Mouse (Mus musculus): Measurements from ENCODE around the gene Pilra. TPM values are rescaled to one million over a fixed set of nuclear protein-coding genes. Genes with fewer than 3 reads are reported as not detected.
"Not testable (repeated sequence)": the region's sequence is repeated elsewhere in the genome, so short reads cannot be mapped to it uniquely, and the experiment has no call there.

The Pilra gene
- polyA plus RNA-seq (2015; fragmentation: Nextera tagmentation; extraction: Ambion mirVana) = 2.0 TPM in 2 replicates

DNA sequence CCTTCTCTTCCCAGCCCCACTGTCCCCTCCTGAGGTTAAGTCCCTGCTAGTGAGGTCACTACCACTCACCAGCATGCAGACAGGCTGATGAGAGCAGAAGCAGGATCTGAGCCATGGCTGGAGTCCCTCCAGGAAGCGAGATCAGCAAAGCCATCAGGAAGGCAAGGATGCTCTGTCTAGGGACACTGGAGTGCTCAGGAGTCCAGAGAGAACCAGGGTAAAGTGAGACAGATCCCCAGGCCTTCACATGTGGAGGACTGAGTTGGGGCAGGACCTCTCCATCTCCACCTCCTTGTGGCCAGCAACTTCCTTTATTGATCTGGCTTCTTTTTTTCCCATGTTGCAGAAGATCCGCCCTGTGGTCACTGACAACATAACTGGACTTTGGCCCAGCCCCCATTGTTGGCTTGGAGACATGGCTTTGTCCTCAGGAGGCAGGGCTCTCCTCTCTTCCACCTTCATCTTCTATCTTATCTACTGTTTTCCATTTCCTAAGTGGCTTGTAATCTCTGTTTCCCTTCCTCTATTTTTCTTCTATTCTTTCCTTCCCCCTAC, at the start of gene Pilra:
Gene Pilra (minus strand): TSS at position 316 of the 555 bp plus-strand sequence.
- H3K27me3 ChIP-seq (ENCODE audit: control insufficient read depth, insufficient read depth, low read length); H3K36me3 ChIP-seq (ENCODE audit: control insufficient read depth, insufficient read depth); H3K4me3 ChIP-seq (ENCODE audit: low read length); H3K27ac ChIP-seq (ENCODE audit: low read length); H3K4me1 ChIP-seq (ENCODE audit: control insufficient read depth, insufficient read depth, low read length); ATAC-seq (replicated peaks; ENCODE audit: extremely low read depth, insufficient read depth, low FRiP score); H3K9me3 ChIP-seq (replicated peaks; ENCODE audit: control insufficient read depth, low read length); H3K4me2 ChIP-seq (ENCODE audit: low read depth, low read length); H3K9ac ChIP-seq (ENCODE audit: low read length): not testable (repeated sequence)
- 52% methylated on average over 2 of the region's 2 CpGs for WGBS

- Histone ChIP-seq H3K27ac (ENCODE audit: low read length) (no peak overlapping the region), H3K4me2 (ENCODE audit: low read depth, low read length) (no peak overlapping the region), H3K4me3 (ENCODE audit: low read length) (no peak overlapping the region), H3K27me3 (ENCODE audit: control insufficient read depth, insufficient read depth, low read length) (no peaks in the 10 kb centered on the region), H3K9me3 (replicated peaks; ENCODE audit: control insufficient read depth, low read length) (no peaks in the 10 kb centered on the region), H3K9ac (ENCODE audit: low read length) (no peak overlapping the region), H3K36me3 (ENCODE audit: control insufficient read depth, insufficient read depth) (no peaks in the 10 kb centered on the region), H3K4me1 (ENCODE audit: control insufficient read depth, insufficient read depth, low read length) (peaks cover 3% of the 10 kb centered on the region; the same call in 1 of the 2 replicates)
- ATAC-seq (replicated peaks; ENCODE audit: extremely low read depth, insufficient read depth, low FRiP score) = no peak
- 65% methylated on average over 3 of the region's 3 CpGs for WGBS
These were observed 47.3 kb upstream of the Pilra start for GRCm38 (mm10) chr5:137883345-137883744.

DNA sequence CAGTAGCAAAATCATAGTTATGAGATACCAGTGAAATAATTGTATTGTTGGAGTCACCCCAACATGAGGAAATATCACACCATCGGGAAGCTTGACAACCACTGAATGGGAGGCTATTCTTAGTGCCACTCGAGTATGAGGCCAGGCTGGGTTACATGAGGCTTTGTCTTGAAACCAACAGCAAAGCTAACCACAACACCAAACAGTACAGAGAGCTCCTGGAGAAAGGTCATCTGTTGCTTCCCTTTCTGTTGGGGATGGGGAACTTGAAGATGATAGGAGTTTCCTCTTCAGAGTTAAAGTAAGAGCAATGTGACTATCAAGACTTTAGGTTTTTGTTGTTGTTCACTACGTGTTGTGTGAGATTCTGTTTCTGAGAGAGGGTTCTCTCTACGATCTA, 46.8 kb upstream of the Pilra start:
- WGBS = 51% methylated on average over 4 of the region's 4 CpGs
- H3K4me3 ChIP-seq (ENCODE audit: low read length) = no peak overlapping the region
- H3K9me3 ChIP-seq (replicated peaks; ENCODE audit: control insufficient read depth, low read length) = no peaks in the 10 kb centered on the region
- ATAC-seq (replicated peaks; ENCODE audit: extremely low read depth, insufficient read depth, low FRiP score) = no peak
- H3K9ac ChIP-seq (ENCODE audit: low read length) = no peak overlapping the region
- H3K27me3 ChIP-seq (ENCODE audit: control insufficient read depth, insufficient read depth, low read length) = no peaks in the 10 kb centered on the region
- peaks cover 3% of the 10 kb centered on the region; the same call in 1 of the 2 replicates for H3K4me1 ChIP-seq (ENCODE audit: control insufficient read depth, insufficient read depth, low read length)
- no peak overlapping the region for H3K27ac ChIP-seq (ENCODE audit: low read length)
- no peaks in the 10 kb centered on the region for H3K36me3 ChIP-seq (ENCODE audit: control insufficient read depth, insufficient read depth)
- no peak overlapping the region for H3K4me2 ChIP-seq (ENCODE audit: low read depth, low read length)

DNA sequence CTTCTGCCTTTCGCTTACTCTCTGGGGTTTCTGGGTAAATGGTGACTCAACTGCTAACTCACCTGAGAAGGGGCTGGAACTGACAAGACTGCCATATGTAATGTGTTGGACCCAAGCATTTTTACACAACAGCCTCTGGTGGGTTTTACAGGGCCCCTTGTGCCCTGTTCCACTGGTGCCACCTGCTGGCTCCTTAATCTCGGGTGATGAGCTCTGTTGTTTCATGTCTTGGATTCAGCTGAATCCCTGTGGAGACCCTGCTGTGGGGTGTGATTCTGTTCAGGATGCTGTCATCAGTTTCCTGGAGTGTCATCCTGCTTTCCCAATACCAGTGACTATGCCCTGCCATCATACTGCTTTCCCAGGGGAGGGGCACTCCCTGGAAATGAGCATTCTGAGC, 41.8 kb upstream of the Pilra start:
- Histone ChIP-seq H3K9ac (ENCODE audit: low read length) (no peak overlapping the region), H3K27me3 (ENCODE audit: control insufficient read depth, insufficient read depth, low read length) (no peaks in the 10 kb centered on the region), H3K9me3 (replicated peaks; ENCODE audit: control insufficient read depth, low read length) (no peaks in the 10 kb centered on the region), H3K4me1 (ENCODE audit: control insufficient read depth, insufficient read depth, low read length) (no peaks in the 10 kb centered on the region), H3K4me3 (ENCODE audit: low read length) (no peak overlapping the region), H3K27ac (ENCODE audit: low read length) (no peak overlapping the region), H3K4me2 (ENCODE audit: low read depth, low read length) (no peak overlapping the region), H3K36me3 (ENCODE audit: control insufficient read depth, insufficient read depth) (no peaks in the 10 kb centered on the region)
- WGBS = 50% methylated on average over 2 of the region's 2 CpGs
- ATAC-seq (replicated peaks; ENCODE audit: extremely low read depth, insufficient read depth, low FRiP score) = no peak

DNA sequence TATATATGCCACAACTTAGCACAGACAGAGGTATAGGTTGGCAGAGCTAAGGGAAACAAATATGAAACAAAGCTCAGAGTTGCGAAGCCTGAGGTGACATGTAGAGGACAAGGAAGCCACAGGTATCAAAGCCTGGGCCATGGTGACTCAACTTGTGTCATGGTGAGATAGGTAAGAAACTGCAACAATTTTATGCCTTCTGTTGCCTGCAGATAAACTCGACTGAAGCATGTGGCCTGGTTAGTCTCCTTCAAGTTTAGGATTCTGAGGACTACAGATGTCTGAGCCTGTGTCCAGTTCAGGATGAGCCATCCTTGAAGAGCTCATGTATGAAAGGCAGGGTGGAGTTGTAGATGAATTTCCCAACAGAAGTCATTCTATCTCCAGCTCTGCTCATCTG, 39.0 kb upstream of the Pilra start:
- Histone ChIP-seq H3K36me3 (ENCODE audit: control insufficient read depth, insufficient read depth) (no peaks in the 10 kb centered on the region), H3K9me3 (replicated peaks; ENCODE audit: control insufficient read depth, low read length) (no peaks in the 10 kb centered on the region), H3K4me1 (ENCODE audit: control insufficient read depth, insufficient read depth, low read length) (no peaks in the 10 kb centered on the region), H3K4me3 (ENCODE audit: low read length) (no peak overlapping the region), H3K4me2 (ENCODE audit: low read depth, low read length) (no peak overlapping the region), H3K27ac (ENCODE audit: low read length) (no peak overlapping the region), H3K27me3 (ENCODE audit: control insufficient read depth, insufficient read depth, low read length) (no peaks in the 10 kb centered on the region), H3K9ac (ENCODE audit: low read length) (no peak overlapping the region)
- 78% methylated on average over 2 of the region's 2 CpGs for WGBS
- no peak for ATAC-seq (replicated peaks; ENCODE audit: extremely low read depth, insufficient read depth, low FRiP score)

DNA sequence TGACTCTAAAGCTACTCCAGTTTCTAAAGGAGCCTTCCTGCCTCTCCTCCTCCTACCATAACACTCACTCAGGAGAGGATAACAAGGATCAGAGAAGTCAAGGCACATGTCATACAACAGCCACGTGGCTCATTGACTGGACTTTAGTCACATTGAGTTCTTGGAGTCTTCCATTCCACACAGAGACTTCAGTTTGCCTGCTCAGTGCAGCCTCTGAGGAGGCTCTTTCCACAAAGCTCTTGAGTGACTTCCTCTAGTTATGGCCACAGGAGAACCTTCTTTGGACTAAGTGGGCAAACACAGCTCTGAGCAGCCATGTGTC, 36.3 kb upstream of the Pilra start:
- not testable (repeated sequence) for H3K9me3 ChIP-seq (replicated peaks; ENCODE audit: control insufficient read depth, low read length); H3K4me3 ChIP-seq (ENCODE audit: low read length); H3K4me1 ChIP-seq (ENCODE audit: control insufficient read depth, insufficient read depth, low read length); H3K9ac ChIP-seq (ENCODE audit: low read length); H3K36me3 ChIP-seq (ENCODE audit: control insufficient read depth, insufficient read depth); H3K27me3 ChIP-seq (ENCODE audit: control insufficient read depth, insufficient read depth, low read length); ATAC-seq (replicated peaks; ENCODE audit: extremely low read depth, insufficient read depth, low FRiP score); H3K4me2 ChIP-seq (ENCODE audit: low read depth, low read length); H3K27ac ChIP-seq (ENCODE audit: low read length)
- WGBS = 40% methylated on average over 1 of the region's 1 CpGs

- H3K4me3 ChIP-seq (ENCODE audit: low read length); H3K27me3 ChIP-seq (ENCODE audit: control insufficient read depth, insufficient read depth, low read length); H3K9ac ChIP-seq (ENCODE audit: low read length); H3K27ac ChIP-seq (ENCODE audit: low read length); H3K4me2 ChIP-seq (ENCODE audit: low read depth, low read length); H3K9me3 ChIP-seq (replicated peaks; ENCODE audit: control insufficient read depth, low read length); H3K4me1 ChIP-seq (ENCODE audit: control insufficient read depth, insufficient read depth, low read length); ATAC-seq (replicated peaks; ENCODE audit: extremely low read depth, insufficient read depth, low FRiP score); H3K36me3 ChIP-seq (ENCODE audit: control insufficient read depth, insufficient read depth): not testable (repeated sequence)
- WGBS = 38% methylated on average over 3 of the region's 3 CpGs
These were observed 35.7 kb upstream of the Pilra start, which contains the start of gene Pilrb2 for GRCm38 (mm10) chr5:137871644-137872380. Gene Pilrb2, minus strand, starts transcription at chr5:137871815.

DNA sequence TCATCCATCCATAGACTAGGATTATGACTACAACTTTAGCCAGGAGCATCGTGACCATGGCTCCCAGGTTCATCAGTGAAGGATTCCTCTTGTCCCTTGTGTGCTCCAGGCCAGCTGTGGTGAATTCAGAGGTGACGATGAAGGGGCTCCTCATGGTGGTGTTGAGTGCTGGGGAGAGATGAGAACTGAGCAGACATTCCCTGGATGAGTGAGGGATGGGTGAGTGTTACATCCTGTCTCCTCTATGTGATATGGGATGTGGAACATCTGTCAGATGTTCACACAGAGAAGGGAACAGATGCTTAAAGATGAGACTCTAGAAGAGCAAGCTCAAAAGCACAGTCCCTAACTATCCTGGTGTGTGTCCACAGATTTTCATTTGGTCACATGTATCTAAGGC, 32.5 kb upstream of the Pilra start:
- not testable (repeated sequence) for H3K9me3 ChIP-seq (replicated peaks; ENCODE audit: control insufficient read depth, low read length); H3K36me3 ChIP-seq (ENCODE audit: control insufficient read depth, insufficient read depth); H3K27me3 ChIP-seq (ENCODE audit: control insufficient read depth, insufficient read depth, low read length); H3K4me1 ChIP-seq (ENCODE audit: control insufficient read depth, insufficient read depth, low read length); H3K4me3 ChIP-seq (ENCODE audit: low read length); H3K4me2 ChIP-seq (ENCODE audit: low read depth, low read length); H3K27ac ChIP-seq (ENCODE audit: low read length); ATAC-seq (replicated peaks; ENCODE audit: extremely low read depth, insufficient read depth, low FRiP score); H3K9ac ChIP-seq (ENCODE audit: low read length)
- WGBS = 59% methylated on average over 2 of the region's 2 CpGs

DNA sequence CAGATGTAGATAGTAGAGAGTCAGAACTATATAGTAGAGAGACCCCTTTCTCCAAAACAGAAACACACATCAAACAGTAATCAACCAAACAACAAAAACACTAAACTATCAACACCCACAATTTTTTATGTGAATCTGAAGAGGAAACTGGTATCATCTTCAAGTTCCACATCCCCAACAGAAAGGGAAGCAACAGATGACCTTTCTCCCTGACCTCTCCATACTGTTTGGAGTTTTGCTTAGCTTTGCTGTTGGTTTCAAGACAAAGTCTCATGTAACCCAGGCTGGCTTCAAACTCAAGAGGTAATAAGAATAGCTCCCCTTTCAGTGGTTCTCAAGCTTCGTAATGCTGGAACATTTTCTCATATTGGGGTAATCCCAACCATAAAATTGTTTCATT, 27.9 kb upstream of the Pilra start:
- not testable (repeated sequence) for H3K9ac ChIP-seq (ENCODE audit: low read length); H3K27me3 ChIP-seq (ENCODE audit: control insufficient read depth, insufficient read depth, low read length); ATAC-seq (replicated peaks; ENCODE audit: extremely low read depth, insufficient read depth, low FRiP score); H3K36me3 ChIP-seq (ENCODE audit: control insufficient read depth, insufficient read depth); H3K9me3 ChIP-seq (replicated peaks; ENCODE audit: control insufficient read depth, low read length); H3K27ac ChIP-seq (ENCODE audit: low read length); H3K4me3 ChIP-seq (ENCODE audit: low read length); H3K4me2 ChIP-seq (ENCODE audit: low read depth, low read length); H3K4me1 ChIP-seq (ENCODE audit: control insufficient read depth, insufficient read depth, low read length)
- WGBS = 74% methylated on average over 1 of the region's 1 CpGs
